Mouse (Mus musculus) hindbrain, embryonic 10.5 days (tissue): ENCODE results near the gene Luzp2. TPM values are rescaled to one million over a fixed set of nuclear protein-coding genes. Genes with fewer than 3 reads are reported as not detected.
"Not testable (repeated sequence)": the region's sequence is repeated elsewhere in the genome, so short reads cannot be mapped to it uniquely, and the experiment has no call there.

Source experiments
- DNase-seq: peaks from one replicate; pipeline ENCODE4 v3.0.0-alpha.2; 2017; ENCODE audit warnings: low spot score
- H3K27ac ChIP-seq: fragments of 300-500 bp; sonication (generic); 2 replicates; pipeline ENCODE4 v1.5.1; 2016; ENCODE audit warnings: mild to moderate bottlenecking, moderate library complexity
- H3K27me3 ChIP-seq: fragments of 300-500 bp; sonication (generic); 2 replicates; pipeline ENCODE4 v1.6.1; 2016; ENCODE audit warnings: mild to moderate bottlenecking; ENCODE audit not compliant: poor library complexity, insufficient read depth, severe bottlenecking
- H3K36me3 ChIP-seq: fragments of 300-500 bp; sonication (generic); 2 replicates; pipeline ENCODE4 v1.6.1; 2016; ENCODE audit warnings: mild to moderate bottlenecking, moderate library complexity
- H3K4me1 ChIP-seq: fragments of 300-500 bp; sonication (generic); replicated peaks from 2 replicates; pipeline ENCODE4 v1.6.1; 2016; ENCODE audit warnings: mild to moderate bottlenecking
- H3K4me3 ChIP-seq: fragments of 300-500 bp; sonication (generic); 2 replicates; pipeline ENCODE4 v1.5.1; 2016; ENCODE audit warnings: mild to moderate bottlenecking, moderate library complexity
- H3K9me3 ChIP-seq: fragments of 300-500 bp; sonication (generic); 2 replicates; pipeline ENCODE4 v1.6.1; 2016; ENCODE audit warnings: mild to moderate bottlenecking, moderate library complexity
- WGBS: fragments of 180-500 bp; shearing (Covaris S2); methylation state at CpG from one replicate; pipeline ENCODE4 v1.1.7; 2016; 5-methylcytosine and 5-hydroxymethylcytosine counted together
- polyA plus RNA-seq: library from polyadenylated mRNA; unstranded; fragments of >200 nt; fragmentation: Nextera tagmentation; extraction: Ambion mirVana; gene quantifications from 2 replicates; pipeline ENCODE4 v1.2.1, GENCODE M21; 2016

Gene Luzp2
- polyA plus RNA-seq, 1 experiment from 2014 or later = 0.81 TPM

DNA sequence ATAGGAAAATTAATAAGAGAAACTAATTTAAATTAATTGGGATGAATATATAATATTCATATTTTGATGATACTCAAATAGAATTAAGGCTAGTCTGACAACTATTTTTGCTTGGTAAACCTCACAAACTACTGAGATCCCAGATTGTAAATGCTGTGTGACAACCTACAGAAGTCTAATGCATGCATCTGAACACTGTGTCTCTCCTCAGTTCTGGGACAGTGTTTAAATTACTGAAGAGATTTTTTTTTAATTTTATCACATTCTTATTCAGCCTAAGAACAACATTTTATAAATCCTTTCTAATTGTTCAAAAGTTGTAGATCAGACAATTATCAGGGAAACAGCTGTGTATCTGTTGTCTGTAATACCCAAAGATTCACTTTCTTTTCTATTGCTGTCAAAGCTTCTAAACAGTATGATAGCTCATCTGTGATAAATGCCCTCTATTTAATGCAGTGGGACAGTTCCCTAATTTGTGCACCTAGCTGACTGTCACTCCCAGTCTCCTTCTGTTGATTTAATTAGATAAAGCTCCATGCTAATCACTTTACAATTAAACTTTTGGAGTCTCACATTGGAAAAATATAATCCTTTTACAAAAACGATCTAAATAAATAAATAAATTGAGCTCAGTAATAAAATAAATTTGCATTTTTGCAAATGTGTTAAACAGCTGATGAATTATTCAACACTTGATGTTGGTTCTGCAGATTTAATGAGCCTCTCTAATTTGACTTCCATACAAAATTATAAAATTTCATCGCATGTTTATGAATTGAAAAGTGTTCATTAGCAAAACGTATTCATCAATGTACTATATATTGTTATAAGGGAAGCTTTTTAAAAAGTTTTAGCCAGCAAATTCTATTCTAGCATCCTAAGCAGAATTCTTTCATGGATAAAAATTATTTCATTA is 58.7 kb downstream of the Luzp2 start:
- Histone ChIP-seq H3K27me3 (no peaks in the 10 kb centered on the region), H3K27ac (no peak overlapping the region), H3K4me3 (no peak overlapping the region), H3K36me3 (no peaks in the 10 kb centered on the region), H3K9me3 (no peaks in the 10 kb centered on the region), H3K4me1 (no peaks in the 10 kb centered on the region)
- no peak for DNase-seq
- WGBS = 84% methylated on average over 3 of the region's 3 CpGs

DNA sequence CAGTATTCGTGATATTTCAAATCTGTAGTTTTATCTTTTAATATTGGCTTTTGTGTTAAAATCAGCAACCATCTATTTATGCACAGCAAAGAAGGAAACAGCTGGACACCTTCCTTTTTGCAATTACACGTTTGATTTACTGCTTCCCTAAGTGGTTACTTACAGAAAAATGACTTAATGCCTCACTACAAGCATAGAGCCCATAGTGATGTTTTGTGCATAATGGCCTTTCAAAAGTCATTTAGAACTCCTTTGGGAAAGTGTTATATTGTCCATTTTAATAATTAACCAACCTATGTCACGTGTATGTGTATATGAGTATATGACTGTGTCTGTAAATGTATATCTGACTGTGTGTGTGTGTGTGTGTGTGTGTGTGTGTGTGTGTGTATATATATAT is 63.3 kb downstream of the Luzp2 start:
- H3K36me3 ChIP-seq = no peaks in the 10 kb centered on the region
- WGBS = 70% methylated on average over 3 of the region's 3 CpGs
- DNase-seq = no peak

DNA sequence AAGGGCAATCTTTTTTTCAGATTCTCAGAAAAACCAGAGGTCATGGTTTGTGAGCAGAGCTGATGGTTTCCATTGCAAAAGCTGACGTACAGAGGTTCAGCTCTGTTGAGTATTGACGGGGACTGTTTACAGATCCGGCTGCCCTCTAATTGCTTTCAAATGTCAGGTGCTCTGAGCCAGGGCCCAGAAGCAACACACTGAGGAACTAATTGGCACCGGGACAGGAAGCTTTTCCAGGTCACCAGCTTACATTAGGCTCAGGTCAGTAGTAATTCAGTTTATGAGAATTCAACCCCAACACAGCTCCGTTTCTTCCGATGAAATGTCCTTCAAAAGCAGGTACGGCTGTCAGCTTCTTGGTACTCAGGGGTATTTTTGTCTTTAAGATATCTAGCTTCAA is 74.7 kb downstream of the Luzp2 start:
- Histone ChIP-seq H3K27ac (no peak overlapping the region), H3K27me3 (no peaks in the 10 kb centered on the region), H3K4me3 (no peak overlapping the region), H3K9me3 (no peaks in the 10 kb centered on the region), H3K36me3 (no peaks in the 10 kb centered on the region), H3K4me1 (no peaks in the 10 kb centered on the region)
- WGBS = 67% methylated on average over 7 of the region's 7 CpGs
- DNase-seq = no peak

More for the DNA sequence above, 63.3 kb downstream of the Luzp2 start:
- H3K4me3 ChIP-seq = no peak overlapping the region
- H3K27ac ChIP-seq = no peak overlapping the region
- no peaks in the 10 kb centered on the region for H3K9me3 ChIP-seq
- no peaks in the 10 kb centered on the region for H3K4me1 ChIP-seq
- no peaks in the 10 kb centered on the region for H3K27me3 ChIP-seq

DNA sequence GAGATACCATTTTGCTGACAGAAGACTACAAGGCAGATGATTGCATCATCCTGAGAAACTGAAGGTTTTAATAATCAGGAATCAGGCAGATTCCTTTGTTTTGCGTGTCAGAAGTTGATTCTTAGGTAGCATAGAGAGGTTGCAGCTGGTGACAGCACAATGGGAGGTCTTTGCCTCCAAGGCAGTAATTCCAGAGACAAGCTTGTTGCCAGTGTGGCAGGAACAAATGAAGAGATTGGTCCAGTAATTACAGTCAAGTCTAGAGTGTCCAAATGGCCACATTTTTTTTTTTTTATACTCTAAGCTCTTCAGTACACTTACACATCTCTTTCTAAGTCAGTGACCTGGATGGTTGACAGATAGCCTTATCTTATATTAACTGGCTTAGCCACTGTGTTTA is 78.7 kb downstream of the Luzp2 start:
- Histone ChIP-seq H3K27me3 (no peaks in the 10 kb centered on the region), H3K9me3 (no peaks in the 10 kb centered on the region), H3K4me3 (no peak overlapping the region), H3K4me1 (no peaks in the 10 kb centered on the region), H3K36me3 (no peaks in the 10 kb centered on the region), H3K27ac (no peak overlapping the region)
- 38% methylated on average over 1 of the region's 1 CpGs for WGBS
- DNase-seq = no peak

DNA sequence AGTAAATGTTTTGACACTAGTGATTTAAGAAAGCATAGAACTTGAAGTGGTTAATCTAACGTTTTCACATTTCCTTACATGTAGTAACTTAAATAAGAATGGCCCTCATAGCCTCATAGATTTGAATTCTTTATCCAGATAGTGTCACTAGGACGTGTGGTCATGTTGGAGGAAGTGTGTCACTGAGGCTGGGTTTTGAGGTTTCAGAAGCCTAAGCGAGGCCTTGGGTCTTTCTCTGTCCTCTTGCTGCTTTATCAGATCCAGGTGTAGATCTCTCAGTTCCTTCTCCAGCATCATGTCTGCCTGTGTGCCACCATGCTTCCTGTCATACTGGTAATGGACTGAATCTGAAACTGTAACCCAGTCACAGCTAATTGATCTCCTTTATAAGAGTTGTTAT is 86.7 kb downstream of the Luzp2 start:
- no peaks in the 10 kb centered on the region for H3K9me3 ChIP-seq
- H3K4me3 ChIP-seq = no peak overlapping the region
- no peaks in the 10 kb centered on the region for H3K4me1 ChIP-seq
- no peaks in the 10 kb centered on the region for H3K36me3 ChIP-seq
- no peak overlapping the region for H3K27ac ChIP-seq
- no peak for DNase-seq
- no peaks in the 10 kb centered on the region for H3K27me3 ChIP-seq
- 76% methylated on average over 3 of the region's 3 CpGs for WGBS

DNA sequence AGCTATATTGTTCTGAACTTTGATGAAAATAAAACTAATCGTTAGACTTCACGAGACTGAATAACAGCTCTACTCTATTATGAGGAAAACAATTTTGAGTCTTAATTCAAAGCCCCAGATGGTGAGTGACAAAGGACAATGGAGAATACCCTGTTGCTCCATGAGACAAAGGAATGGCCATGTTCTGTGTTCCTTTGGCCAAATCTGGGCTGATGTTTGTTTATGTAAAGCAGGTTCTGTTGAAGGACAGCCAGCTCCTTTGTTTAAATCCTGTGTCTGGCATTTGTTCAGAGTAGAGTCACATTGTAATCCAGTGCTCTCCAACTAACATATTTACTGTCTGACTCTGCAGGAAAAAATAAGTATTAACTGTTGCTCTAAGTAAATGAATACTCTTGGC is 121.5 kb downstream of the Luzp2 start:
- no peaks in the 10 kb centered on the region for H3K9me3 ChIP-seq
- no peaks in the 10 kb centered on the region for H3K27me3 ChIP-seq
- no peak overlapping the region for H3K27ac ChIP-seq
- no peak for DNase-seq
- no peaks in the 10 kb centered on the region for H3K4me1 ChIP-seq
- WGBS = 83% methylated on average over 2 of the region's 2 CpGs
- no peaks in the 10 kb centered on the region for H3K36me3 ChIP-seq
- no peak overlapping the region for H3K4me3 ChIP-seq

DNA sequence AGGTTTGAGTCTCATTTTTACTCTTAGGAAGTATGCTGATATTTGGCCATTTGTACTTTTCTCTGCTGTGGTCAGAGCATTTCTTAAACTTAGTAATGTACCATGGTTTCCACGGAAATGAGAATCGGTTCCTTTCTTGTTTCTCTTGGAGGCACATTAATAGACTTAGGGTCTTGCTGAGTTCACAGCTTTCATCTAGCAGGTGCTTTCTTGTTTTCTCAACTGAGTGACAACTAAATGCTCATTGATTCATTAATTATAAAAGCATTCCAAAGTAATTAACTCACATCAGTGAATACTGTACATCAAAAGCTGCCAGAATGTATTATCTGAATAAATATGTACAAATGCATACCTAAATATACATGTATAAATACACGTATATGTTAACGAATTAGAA is 127.4 kb downstream of the Luzp2 start:
- Histone ChIP-seq H3K27me3 (no peaks in the 10 kb centered on the region), H3K9me3 (no peaks in the 10 kb centered on the region), H3K27ac (no peak overlapping the region), H3K4me1 (no peaks in the 10 kb centered on the region), H3K4me3 (no peak overlapping the region), H3K36me3 (no peaks in the 10 kb centered on the region)
- WGBS = 86% methylated on average over 4 of the region's 4 CpGs
- no peak for DNase-seq

DNA sequence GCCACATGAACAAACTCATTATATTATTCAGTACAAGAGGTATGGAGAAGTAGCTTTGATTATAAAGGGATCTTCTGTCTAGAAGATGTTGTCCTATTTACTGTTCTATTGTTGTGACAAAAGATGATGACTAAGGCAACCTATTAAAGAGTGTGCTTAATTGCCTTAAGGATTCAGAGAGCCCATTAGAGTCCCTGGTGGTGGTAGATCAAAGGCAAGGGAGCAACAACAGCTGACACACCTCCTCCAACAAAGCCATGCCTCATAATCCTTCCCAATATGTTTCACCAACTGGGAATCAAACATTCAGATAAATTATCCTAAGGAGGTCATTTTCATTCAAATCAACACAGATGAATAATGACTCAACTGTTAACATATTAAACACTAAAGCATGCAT is 142.1 kb downstream of the Luzp2 start:
- H3K27ac ChIP-seq = no peak overlapping the region
- H3K27me3 ChIP-seq = no peaks in the 10 kb centered on the region
- no peak for DNase-seq
- no peaks in the 10 kb centered on the region for H3K4me1 ChIP-seq
- no peak overlapping the region for H3K4me3 ChIP-seq
- no peaks in the 10 kb centered on the region for H3K9me3 ChIP-seq
- no peaks in the 10 kb centered on the region for H3K36me3 ChIP-seq

DNA sequence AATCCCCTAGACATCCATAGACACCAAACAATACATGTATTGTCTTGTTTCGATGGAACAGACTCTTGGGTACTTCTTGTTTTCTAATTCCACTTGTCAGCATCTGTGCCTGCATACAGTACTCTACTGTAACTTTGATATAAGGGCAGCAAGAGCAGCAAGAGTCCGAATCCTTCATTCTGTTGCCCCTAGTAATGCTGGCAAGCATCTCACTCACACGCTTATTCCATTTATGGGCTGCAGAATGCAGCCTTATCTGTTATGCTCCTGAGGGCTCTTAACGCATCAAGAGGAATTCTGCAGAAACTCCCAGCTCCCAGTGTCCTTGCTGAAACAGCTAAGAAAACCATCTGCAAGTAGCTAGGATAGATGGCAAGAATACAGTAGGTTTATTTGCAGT is 145.3 kb downstream of the Luzp2 start:
- no peak overlapping the region for H3K27ac ChIP-seq
- 89% methylated on average over 4 of the region's 4 CpGs for WGBS
- H3K4me1 ChIP-seq = no peaks in the 10 kb centered on the region
- DNase-seq = no peak
- no peak overlapping the region for H3K4me3 ChIP-seq
- no peaks in the 10 kb centered on the region for H3K36me3 ChIP-seq
- no peaks in the 10 kb centered on the region for H3K9me3 ChIP-seq
- H3K27me3 ChIP-seq = no peaks in the 10 kb centered on the region

DNA sequence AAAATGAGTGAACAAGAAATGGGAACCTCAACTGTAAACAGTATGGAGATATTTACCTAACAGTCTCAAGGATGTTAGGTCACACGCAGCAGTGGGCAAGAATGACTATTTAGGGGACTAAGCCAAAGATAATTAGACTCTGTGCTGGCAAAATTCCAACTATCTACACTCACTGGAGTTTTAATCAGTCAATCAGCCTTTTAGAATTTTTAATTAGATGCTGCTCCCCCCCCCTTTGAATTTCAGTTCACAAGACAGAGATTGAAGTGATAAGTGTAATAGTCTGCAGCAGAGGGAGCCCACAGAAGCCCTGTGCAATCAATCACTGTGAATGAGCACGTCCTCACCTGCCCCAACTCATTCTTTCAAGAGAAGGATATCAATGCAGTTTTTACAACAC is 165.1 kb downstream of the Luzp2 start:
- H3K4me1 ChIP-seq = peaks cover 3% of the 10 kb centered on the region; the same call in 1 of the 2 replicates
- H3K9me3 ChIP-seq = no peaks in the 10 kb centered on the region
- WGBS = 76% methylated on average over 2 of the region's 2 CpGs
- H3K27ac ChIP-seq = no peak overlapping the region
- H3K27me3 ChIP-seq = no peaks in the 10 kb centered on the region
- no peak overlapping the region for H3K4me3 ChIP-seq
- H3K36me3 ChIP-seq = no peaks in the 10 kb centered on the region
- DNase-seq = no peak

DNA sequence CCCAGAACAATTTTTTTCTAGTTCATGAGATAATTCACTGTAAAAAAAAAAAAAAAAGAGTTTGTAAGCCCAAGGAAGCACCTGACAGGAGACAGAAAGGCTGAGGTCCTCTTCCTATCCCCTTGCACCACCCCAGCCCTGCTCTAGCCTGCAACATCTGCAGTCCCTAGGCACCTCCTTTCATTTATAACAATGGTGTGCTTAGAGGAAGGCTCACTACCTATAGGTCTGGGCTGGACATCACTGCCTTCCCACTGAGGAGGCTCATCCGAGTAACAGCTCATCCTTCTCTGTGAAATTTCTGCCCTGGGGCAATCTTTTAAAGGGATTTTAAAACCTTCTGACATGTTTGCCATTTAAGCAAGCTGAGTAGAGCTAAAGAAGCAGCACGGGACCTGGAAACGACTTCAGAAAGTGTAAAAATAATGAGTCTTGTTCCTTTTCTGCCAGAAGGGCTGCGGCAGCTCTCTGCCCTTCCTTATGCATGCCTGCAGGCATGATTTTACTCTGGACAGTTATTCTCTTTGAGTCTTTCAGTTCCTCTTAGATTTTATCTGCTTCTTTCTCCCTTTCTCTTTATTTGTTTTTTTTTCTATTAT is 174.0 kb downstream of the Luzp2 start:
- H3K36me3 ChIP-seq = no peaks in the 10 kb centered on the region
- no peaks in the 10 kb centered on the region for H3K4me1 ChIP-seq
- 65% methylated on average over 4 of the region's 4 CpGs for WGBS
- H3K27ac ChIP-seq = no peak overlapping the region
- no peak overlapping the region for H3K4me3 ChIP-seq
- no peak for DNase-seq
- no peaks in the 10 kb centered on the region for H3K27me3 ChIP-seq
- H3K9me3 ChIP-seq = no peaks in the 10 kb centered on the region

DNA sequence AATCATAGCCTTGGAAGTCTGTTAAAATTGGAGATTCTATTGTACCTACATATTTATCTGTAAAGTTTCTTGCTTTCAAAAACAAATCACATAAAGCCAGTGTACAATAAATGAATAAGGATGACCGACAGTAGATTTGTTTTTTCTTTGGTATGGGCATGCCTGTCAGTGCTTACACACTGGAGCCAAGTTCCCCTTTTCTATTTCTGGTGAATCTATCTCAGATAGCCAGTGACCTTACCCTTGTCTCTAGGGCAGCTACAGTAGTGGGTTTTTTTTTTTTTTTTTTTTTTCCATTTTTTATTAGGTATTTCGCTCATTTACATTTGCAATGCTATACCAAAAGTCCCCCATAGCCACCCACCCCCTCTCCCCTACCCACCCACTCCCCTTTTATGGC is 298.6 kb downstream of the Luzp2 start:
- 98% methylated on average over 1 of the region's 2 CpGs for WGBS

DNA sequence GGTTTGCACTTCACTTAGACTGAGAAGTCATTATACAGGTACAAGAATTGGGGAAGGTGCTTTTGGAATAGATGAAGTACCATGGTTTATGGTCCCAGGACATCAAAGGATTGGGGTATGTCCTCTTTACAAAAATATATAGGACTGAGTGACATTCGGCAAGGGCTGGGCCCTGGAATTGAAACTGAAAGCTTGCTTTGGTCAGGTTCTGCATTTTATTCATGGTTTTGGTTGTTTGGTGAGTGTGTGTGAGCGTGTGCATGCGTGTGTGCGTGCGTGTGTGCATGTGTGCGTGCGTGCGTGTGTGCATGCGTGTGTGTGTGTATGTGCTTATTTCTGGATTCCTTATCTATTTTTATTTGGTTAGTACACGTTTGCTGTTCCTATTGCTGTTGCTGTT is 353.6 kb downstream of the Luzp2 start:
- Histone ChIP-seq H3K27me3 (no peaks in the 10 kb centered on the region), H3K27ac (no peak overlapping the region), H3K4me1 (no peaks in the 10 kb centered on the region), H3K4me3 (no peak overlapping the region), H3K36me3 (no peaks in the 10 kb centered on the region), H3K9me3 (no peaks in the 10 kb centered on the region)
- DNase-seq = no peak
- 91% methylated on average over 10 of the region's 10 CpGs for WGBS

More for the DNA sequence above, 298.6 kb downstream of the Luzp2 start:
- not testable (repeated sequence) for H3K27ac ChIP-seq, H3K4me3 ChIP-seq, H3K36me3 ChIP-seq, H3K4me1 ChIP-seq, H3K27me3 ChIP-seq, DNase-seq, H3K9me3 ChIP-seq
